Mouse (Mus musculus) T-helper 1 cell (primary cell): ENCODE results near the gene Cd300a.

Experiments
- in situ Hi-C: fragments of 300-600 bp; cut with MboI, MseI; formaldehyde crosslinking; loops from one replicate; pipeline ENCODE4 v1.15.1; 2025; ENCODE audit warnings: high pct_unique_total_duplicates

The Cd300a gene

DNA sequence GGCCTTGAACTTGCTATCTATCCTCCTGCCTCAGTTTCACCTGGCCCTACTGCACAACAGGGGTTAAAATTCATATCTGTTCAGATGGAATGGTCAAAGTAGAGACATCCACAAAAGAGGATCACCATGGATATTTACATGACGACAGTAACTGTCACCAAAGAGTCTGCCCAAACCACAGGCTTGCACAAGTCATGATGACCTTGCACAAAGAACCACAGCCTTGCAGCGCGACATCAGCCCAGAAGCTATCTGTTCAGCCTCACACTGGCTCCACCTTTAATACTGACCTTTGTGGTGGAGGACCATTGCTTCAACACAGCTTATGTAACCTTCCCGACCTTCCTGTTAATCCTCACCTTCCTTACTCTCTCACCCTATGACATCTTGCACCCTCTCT lies 17.7 kb downstream of the Cd300a start:
- in situ Hi-C loops, result loop anchor here (5.0 kb wide), 1 partner anchor 90 kb away; no protein-coding TSS in a partner anchor

DNA sequence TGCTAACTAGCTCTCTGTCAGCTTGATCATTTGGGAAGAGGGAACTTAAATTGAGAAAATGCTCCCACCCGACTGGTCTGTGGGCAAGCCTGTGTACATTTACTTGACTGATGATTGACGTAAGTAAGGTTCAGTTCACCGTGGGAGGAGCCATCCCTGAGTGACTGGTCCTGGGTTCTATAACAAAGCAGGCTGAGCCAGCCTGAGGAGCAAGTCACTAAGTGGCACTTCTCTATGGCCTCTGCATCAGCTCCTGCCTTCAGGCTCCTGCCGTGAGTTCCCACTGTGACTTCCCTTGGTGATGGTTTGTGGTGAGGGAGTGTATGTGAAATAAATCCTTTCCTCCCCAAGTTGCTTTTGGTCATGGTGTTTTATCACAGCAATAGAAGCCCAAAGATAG lies 18.2 kb downstream of the Cd300a start:
- in situ Hi-C loops, result loop anchor here (5.0 kb wide), 1 partner anchor 91 kb away; no protein-coding TSS in a partner anchor

DNA sequence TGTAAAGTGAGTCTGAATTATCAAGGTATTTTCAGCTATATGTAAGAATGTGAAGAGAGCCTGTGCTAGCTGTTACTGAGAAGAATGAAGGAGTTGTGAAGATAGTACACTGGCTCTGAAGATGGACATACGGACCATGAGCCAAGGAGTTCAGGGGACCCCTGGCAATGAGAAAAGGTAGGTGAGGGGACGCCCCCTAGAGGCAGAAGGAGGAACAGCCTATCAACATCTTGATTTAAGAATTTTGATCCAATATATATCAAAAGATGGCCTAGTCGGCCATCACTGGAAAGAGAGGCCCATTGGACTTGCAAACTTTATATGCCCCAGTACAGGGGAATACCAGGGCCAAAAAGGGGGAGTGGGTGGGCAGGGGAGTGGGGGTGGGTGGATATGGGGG lies 19.7 kb downstream of the Cd300a start:
- in situ Hi-C loops, result loop anchor here (5.0 kb wide), 1 partner anchor 92 kb away; no protein-coding TSS in a partner anchor

DNA sequence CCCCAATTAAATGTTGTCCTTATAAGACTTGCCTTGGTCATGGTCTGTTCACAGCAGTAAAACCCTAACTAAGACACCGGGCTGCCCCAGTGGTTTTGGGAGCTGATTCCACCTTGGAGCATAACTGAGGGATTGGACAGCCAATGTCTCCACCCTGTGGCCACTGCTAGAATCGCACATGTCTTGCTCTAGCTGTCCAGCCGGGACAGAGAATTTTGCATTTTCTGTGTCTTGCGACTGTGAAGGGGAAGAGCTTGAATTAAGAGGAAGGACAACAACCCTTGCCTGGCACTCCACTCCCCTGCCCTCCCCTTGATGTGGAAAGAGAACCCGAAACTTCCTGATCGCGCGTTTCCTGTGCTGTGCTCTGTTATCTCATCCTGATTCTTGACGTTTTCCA lies 23.0 kb downstream of the Cd300a start:
- in situ Hi-C loops, result no loop called here

DNA sequence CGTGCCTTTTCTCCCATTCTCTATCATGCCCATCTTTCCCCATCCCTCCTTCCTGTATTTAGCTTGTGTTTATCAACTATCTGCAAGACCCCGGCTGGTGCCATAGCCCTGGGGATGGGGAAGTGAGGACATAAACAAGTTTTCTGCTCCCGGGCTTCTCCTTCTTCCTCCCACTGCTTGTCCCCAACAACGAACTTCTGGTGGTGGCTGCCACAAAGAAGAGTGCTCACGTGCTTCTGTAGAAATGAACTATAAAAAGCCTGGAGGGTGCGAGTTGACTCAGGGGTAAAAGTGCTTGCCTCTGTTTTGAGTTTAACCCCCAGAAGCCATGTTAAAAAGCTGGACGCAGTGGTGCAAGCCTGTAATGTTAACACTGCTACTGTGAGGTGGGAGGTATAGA lies 25.1 kb downstream of the Cd300a start:
- in situ Hi-C loops, result no loop called here

DNA sequence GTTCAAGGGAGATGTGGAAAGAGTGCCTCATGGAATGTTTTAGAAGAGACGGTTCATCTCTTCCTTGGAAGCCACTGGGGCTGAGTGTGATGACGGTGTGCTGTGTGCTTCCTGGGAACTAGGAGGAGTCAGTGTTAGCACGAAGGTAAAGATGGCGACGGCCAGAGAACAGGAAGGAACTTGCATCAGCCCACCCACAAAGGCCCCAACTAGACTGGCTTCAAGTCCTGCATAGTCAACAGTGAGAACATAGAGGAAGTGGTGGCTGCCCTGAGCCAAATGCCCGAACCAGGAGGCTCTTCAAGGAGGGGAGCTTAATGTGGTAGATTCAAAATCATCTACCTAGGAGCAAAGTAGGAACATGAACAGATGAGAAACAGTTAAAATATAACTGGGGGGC lies 27.3 kb downstream of the Cd300a start:
- in situ Hi-C loops, result no loop called here

DNA sequence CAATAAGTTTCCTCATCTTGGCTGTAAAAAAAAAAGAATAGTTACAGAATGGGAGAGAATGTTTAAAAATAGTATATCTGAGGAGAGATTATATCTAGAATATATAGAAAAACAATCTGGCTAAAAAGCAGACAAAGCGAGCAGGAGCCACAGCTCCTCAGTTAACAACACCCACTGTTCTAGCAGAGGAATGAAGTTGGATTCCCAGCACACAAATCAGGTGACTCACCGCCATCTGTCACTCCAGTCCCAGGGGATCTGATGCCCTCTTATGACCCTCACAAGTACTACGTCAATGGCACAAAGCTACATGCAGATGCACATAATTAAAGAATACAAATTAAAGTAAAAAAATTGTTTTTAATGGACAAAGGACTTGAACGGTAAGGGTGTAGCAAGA lies 32.6 kb downstream of the Cd300a start:
- in situ Hi-C loops, result no loop called here

DNA sequence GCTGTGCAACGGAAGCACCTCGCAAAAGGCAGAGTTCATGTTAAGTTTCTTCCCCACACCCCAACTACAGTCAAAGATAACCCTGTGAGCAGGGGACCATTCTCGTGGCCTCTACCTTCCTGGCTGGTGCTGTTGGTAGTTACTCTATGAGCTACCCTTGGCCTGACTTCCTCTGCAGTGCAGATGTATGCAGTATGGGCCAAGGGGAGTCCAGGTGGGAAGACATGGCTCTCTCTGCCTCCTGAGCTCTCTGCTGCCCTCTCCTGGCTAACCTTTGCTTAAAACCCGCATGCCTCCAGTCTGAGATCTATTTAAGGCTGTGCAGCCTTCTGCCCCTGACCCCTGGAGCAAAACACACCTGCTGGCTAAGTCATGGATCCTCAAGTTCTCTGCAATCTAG lies 34.1 kb downstream of the Cd300a start:
- in situ Hi-C loops, result no loop called here

DNA sequence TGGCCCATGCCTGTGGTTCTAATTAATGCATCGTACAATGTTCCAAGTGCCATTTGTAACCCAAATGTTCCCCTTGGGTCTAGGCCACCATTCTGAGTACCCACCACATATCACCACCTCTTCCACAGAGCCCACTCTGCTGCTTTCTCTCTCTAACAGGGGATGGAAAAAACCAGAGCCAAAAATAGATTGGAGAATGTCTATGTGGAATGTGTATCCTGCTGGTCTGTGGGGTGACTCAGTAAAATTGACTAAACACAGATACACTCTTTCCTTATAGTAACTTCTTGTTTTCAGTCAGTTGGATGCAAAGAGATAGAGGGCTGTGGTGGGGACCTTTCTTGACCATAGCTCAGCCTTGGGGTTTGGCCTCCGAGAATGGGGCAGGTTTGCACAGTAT lies 39.7 kb downstream of the Cd300a start:
- in situ Hi-C loops, result no loop called here

DNA sequence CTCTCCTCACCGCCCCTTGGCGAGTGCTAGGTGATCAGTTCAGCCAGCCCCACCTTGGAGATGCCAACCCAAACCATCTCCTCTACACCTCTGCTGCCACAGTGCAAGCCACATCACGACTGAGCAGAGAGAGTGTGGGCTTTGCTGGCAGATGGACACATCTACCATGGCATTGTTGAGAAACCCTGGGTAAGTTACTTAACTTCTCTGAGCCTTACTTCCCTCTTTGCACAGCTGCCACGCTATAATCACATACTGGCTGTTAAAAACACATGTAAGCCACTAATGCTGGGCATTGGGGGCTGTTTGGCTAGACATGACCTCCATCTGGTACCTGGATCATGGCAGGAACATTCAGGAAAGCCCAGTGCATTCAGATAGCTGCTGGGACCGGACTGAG lies 41.2 kb downstream of the Cd300a start:
- in situ Hi-C loops, result no loop called here

DNA sequence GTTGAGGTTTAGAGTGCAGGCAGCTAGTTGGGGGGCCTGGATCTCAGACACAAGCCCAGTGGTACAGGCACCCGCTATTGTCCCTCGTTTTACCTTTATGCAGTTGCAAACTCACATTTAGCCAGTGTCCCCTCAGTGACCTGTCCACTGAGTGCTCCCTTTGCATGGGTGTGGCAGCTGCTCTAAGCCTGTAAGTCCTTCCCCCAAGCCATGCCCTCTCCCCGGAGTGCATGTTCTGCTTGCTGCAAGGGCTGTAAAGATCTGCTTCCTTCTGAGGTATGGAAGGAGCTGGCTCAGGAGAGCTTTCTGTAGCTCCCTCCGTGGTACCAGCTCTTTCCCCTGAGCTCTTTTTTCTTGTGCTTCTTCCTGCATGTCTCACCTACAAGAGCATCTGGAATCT lies 43.8 kb downstream of the Cd300a start:
- in situ Hi-C loops, result no loop called here

DNA sequence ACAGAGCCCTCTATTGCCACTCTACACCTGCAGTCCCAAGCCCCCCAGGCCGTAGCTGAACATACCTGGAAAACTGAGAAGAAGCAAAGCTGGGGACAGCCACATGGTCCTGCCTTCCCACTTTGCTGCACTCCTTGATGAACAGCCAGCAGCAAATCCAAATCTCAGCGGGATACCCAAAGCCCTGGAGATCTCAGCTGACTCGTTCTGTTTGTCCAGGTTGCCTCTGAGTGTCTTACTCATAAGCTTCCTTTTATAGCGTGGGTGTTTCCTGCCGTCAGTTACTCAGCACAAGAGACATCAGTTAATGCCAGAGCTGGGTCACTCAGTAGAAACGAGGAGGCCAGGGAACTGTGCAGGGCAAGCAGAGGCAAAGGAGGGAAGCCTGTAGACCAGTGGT lies 44.3 kb downstream of the Cd300a start, which contains the start of gene Cd300lb:
Gene Cd300lb, minus strand, starts transcription at position 243 of the 400 bp plus-strand sequence.
- in situ Hi-C loops, result no loop called here
